Mouse (Mus musculus) embryonic facial prominence, embryonic 13.5 days (tissue): ENCODE measurements around the gene Slain1. TPM values are rescaled to one million over a fixed set of nuclear protein-coding genes. Genes with fewer than 3 reads are reported as not detected.
A peak's percentile ranks its signal among the peaks of the same experiment; 100 is the strongest.

ENCODE experiments used
- ATAC-seq: fragments of 200-750 bp; cut with Nextera tagmentation; 2 replicates; pipeline ENCODE4 v1.8.0; 2017; ENCODE audit warnings: low read depth; ENCODE audit not compliant: insufficient number of reproducible peaks, insufficient read depth, low FRiP score, low TSS enrichment
- H3K27ac ChIP-seq: fragments of 300-500 bp; sonication (generic); 2 replicates; pipeline ENCODE4 v1.5.1; 2015; ENCODE audit warnings: moderate library complexity, mild to moderate bottlenecking, inconsistent platforms
- H3K27me3 ChIP-seq: fragments of 300-500 bp; sonication (generic); 2 replicates; pipeline ENCODE4 v1.6.1; 2015; ENCODE audit warnings: mild to moderate bottlenecking, inconsistent platforms
- H3K36me3 ChIP-seq: fragments of 300-500 bp; sonication (generic); 2 replicates; pipeline ENCODE4 v1.6.1; 2015; ENCODE audit warnings: mild to moderate bottlenecking, inconsistent platforms
- H3K4me1 ChIP-seq: fragments of 300-500 bp; sonication (generic); 2 replicates; pipeline ENCODE4 v1.6.1; 2015; ENCODE audit warnings: inconsistent platforms
- H3K4me2 ChIP-seq: fragments of 300-500 bp; sonication (generic); 2 replicates; pipeline ENCODE4 v1.6.1; 2015; ENCODE audit warnings: moderate library complexity, mild to moderate bottlenecking, inconsistent platforms
- H3K4me3 ChIP-seq: fragments of 300-500 bp; sonication (generic); 2 replicates; pipeline ENCODE4 v1.5.1; 2015; ENCODE audit warnings: mild to moderate bottlenecking, inconsistent platforms
- H3K9ac ChIP-seq: fragments of 300-500 bp; sonication (generic); 2 replicates; pipeline ENCODE4 v1.6.1; 2015; ENCODE audit warnings: mild to moderate bottlenecking, inconsistent platforms
- H3K9me3 ChIP-seq: fragments of 300-500 bp; sonication (generic); 2 replicates; pipeline ENCODE4 v1.6.1; 2016; ENCODE audit warnings: inconsistent platforms
- WGBS: fragments of 180-500 bp; shearing (Covaris S2); methylation state at CpG from one replicate; pipeline ENCODE4 v1.1.7; 2015; ENCODE audit warnings: mixed read lengths; 5-methylcytosine and 5-hydroxymethylcytosine counted together
- polyA plus RNA-seq: library from polyadenylated mRNA; unstranded; fragments of >200 nt; fragmentation: Nextera tagmentation; extraction: Ambion mirVana; gene quantifications from 2 replicates; pipeline ENCODE4 v1.2.1, GENCODE M21; 2015

Gene Slain1
- polyA plus RNA-seq = 1.7 and 3.1 TPM in 2 replicates

GRCm38 (mm10) chr14:103649896-103650334 is at the start of gene Slain1:
Gene Slain1 (plus strand): TSS chr14:103650228.
- Histone ChIP-seq H3K27me3 (peaks cover 46% of the 10 kb centered on the region), H3K9me3 (no peaks in the 10 kb centered on the region), H3K4me3 (peak within 1 kb of the TSS; percentile 77), H3K9ac (peak within 1 kb of the TSS; percentile 73), H3K4me1 (0 out of 2 replicates have a peak, but pooled peaks cover 6% of the 10 kb centered on the region), H3K36me3 (no peaks in the 10 kb centered on the region), H3K27ac (peak within 1 kb of the TSS; percentile 62; the same call in 1 of the 2 replicates), H3K4me2 (peak within 1 kb of the TSS; percentile 99)
- ATAC-seq = peak; percentile 93
- 1% methylated on average over 32 of the region's 32 CpGs for WGBS

GRCm38 (mm10) chr14:103608063-103608462 is 42.0 kb upstream of the Slain1 start:
- no peak for ATAC-seq
- no peaks in the 10 kb centered on the region for H3K36me3 ChIP-seq
- H3K4me3 ChIP-seq = no peak overlapping the region
- no peaks in the 10 kb centered on the region for H3K27me3 ChIP-seq
- H3K4me1 ChIP-seq = no peaks in the 10 kb centered on the region
- no peak overlapping the region for H3K27ac ChIP-seq
- no peaks in the 10 kb centered on the region for H3K9me3 ChIP-seq
- H3K9ac ChIP-seq = no peak overlapping the region
- 74% methylated on average over 8 of the region's 8 CpGs for WGBS
- H3K4me2 ChIP-seq = no peak overlapping the region

- no peak for ATAC-seq
- Histone ChIP-seq H3K4me3 (no peak overlapping the region), H3K27ac (no peak overlapping the region), H3K4me2 (no peak overlapping the region), H3K36me3 (no peaks in the 10 kb centered on the region), H3K4me1 (no peaks in the 10 kb centered on the region), H3K9me3 (no peaks in the 10 kb centered on the region), H3K27me3 (no peaks in the 10 kb centered on the region), H3K9ac (no peak overlapping the region)
- WGBS = 84% methylated on average over 6 of the region's 6 CpGs
Observed at GRCm38 (mm10) chr14:103613573-103614271, 36.3 kb upstream of the Slain1 start.

GRCm38 (mm10) chr14:103614272-103614587 is 35.8 kb upstream of the Slain1 start:
- Histone ChIP-seq H3K4me2 (no peak overlapping the region), H3K27ac (no peak overlapping the region)
- WGBS = 88% methylated on average over 4 of the region's 4 CpGs

GRCm38 (mm10) chr14:103619756-103620155 is 30.3 kb upstream of the Slain1 start:
- no peak overlapping the region for H3K4me3 ChIP-seq
- no peaks in the 10 kb centered on the region for H3K9me3 ChIP-seq
- H3K27me3 ChIP-seq = no peaks in the 10 kb centered on the region
- ATAC-seq = no peak
- H3K4me1 ChIP-seq = no peaks in the 10 kb centered on the region
- no peak overlapping the region for H3K4me2 ChIP-seq
- no peak overlapping the region for H3K9ac ChIP-seq
- no peak overlapping the region for H3K27ac ChIP-seq
- H3K36me3 ChIP-seq = no peaks in the 10 kb centered on the region
- WGBS = 87% methylated on average over 4 of the region's 4 CpGs

More at GRCm38 (mm10) chr14:103614272-103614587, 35.8 kb upstream of the Slain1 start:
- no peaks in the 10 kb centered on the region for H3K36me3 ChIP-seq
- H3K9ac ChIP-seq = no peak overlapping the region
- H3K27me3 ChIP-seq = no peaks in the 10 kb centered on the region
- no peaks in the 10 kb centered on the region for H3K4me1 ChIP-seq
- H3K9me3 ChIP-seq = no peaks in the 10 kb centered on the region
- no peak for ATAC-seq
- no peak overlapping the region for H3K4me3 ChIP-seq

GRCm38 (mm10) chr14:103621207-103621606 is 28.8 kb upstream of the Slain1 start:
- H3K9ac ChIP-seq = no peak overlapping the region
- H3K9me3 ChIP-seq = no peaks in the 10 kb centered on the region
- H3K27me3 ChIP-seq = no peaks in the 10 kb centered on the region
- H3K27ac ChIP-seq = no peak overlapping the region
- no peaks in the 10 kb centered on the region for H3K4me1 ChIP-seq
- H3K4me3 ChIP-seq = no peak overlapping the region
- no peaks in the 10 kb centered on the region for H3K36me3 ChIP-seq
- 93% methylated on average over 2 of the region's 2 CpGs for WGBS
- ATAC-seq = no peak
- no peak overlapping the region for H3K4me2 ChIP-seq

- H3K4me1 ChIP-seq = no peaks in the 10 kb centered on the region
- no peak overlapping the region for H3K4me3 ChIP-seq
- no peaks in the 10 kb centered on the region for H3K27me3 ChIP-seq
- no peak overlapping the region for H3K27ac ChIP-seq
- H3K4me2 ChIP-seq = no peak overlapping the region
- no peaks in the 10 kb centered on the region for H3K36me3 ChIP-seq
- no peaks in the 10 kb centered on the region for H3K9me3 ChIP-seq
- no peak overlapping the region for H3K9ac ChIP-seq
- WGBS = 86% methylated on average over 6 of the region's 6 CpGs
- no peak for ATAC-seq
Observed at GRCm38 (mm10) chr14:103626100-103626499, 23.9 kb upstream of the Slain1 start.

GRCm38 (mm10) chr14:103629639-103630364 is 20.2 kb upstream of the Slain1 start:
- Histone ChIP-seq H3K9me3 (no peaks in the 10 kb centered on the region), H3K27me3 (no peaks in the 10 kb centered on the region), H3K27ac (no peak overlapping the region), H3K4me3 (no peak overlapping the region), H3K4me1 (no peaks in the 10 kb centered on the region), H3K9ac (no peak overlapping the region), H3K4me2 (no peak overlapping the region), H3K36me3 (no peaks in the 10 kb centered on the region)
- 59% methylated on average over 7 of the region's 7 CpGs for WGBS
- ATAC-seq = no peak

GRCm38 (mm10) chr14:103630545-103630944 is 19.5 kb upstream of the Slain1 start:
- no peak overlapping the region for H3K27ac ChIP-seq
- H3K4me1 ChIP-seq = no peaks in the 10 kb centered on the region
- ATAC-seq = no peak
- H3K27me3 ChIP-seq = no peaks in the 10 kb centered on the region
- 79% methylated on average over 8 of the region's 8 CpGs for WGBS
- H3K36me3 ChIP-seq = no peaks in the 10 kb centered on the region
- H3K4me2 ChIP-seq = no peak overlapping the region
- no peak overlapping the region for H3K4me3 ChIP-seq
- H3K9ac ChIP-seq = no peak overlapping the region
- no peaks in the 10 kb centered on the region for H3K9me3 ChIP-seq

GRCm38 (mm10) chr14:103643933-103644332 is 6.1 kb upstream of the Slain1 start:
- ATAC-seq = no peak
- WGBS = 84% methylated on average over 3 of the region's 3 CpGs
- H3K4me1 ChIP-seq = no peaks in the 10 kb centered on the region
- no peak overlapping the region for H3K9ac ChIP-seq
- H3K27me3 ChIP-seq = peaks cover 10% of the 10 kb centered on the region
- H3K4me3 ChIP-seq = no peak overlapping the region
- H3K4me2 ChIP-seq = no peak overlapping the region
- no peak overlapping the region for H3K27ac ChIP-seq
- H3K9me3 ChIP-seq = no peaks in the 10 kb centered on the region
- no peaks in the 10 kb centered on the region for H3K36me3 ChIP-seq

GRCm38 (mm10) chr14:103647981-103648380 is 2.0 kb upstream of the Slain1 start:
- no peak overlapping the region for H3K27ac ChIP-seq
- H3K36me3 ChIP-seq = no peaks in the 10 kb centered on the region
- peaks cover 46% of the 10 kb centered on the region for H3K27me3 ChIP-seq
- no peak overlapping the region for H3K4me2 ChIP-seq
- H3K4me1 ChIP-seq = 0 out of 2 replicates have a peak, but pooled peaks cover 6% of the 10 kb centered on the region
- no peak overlapping the region for H3K4me3 ChIP-seq
- H3K9ac ChIP-seq = no peak overlapping the region
- no peak for ATAC-seq
- no peaks in the 10 kb centered on the region for H3K9me3 ChIP-seq
- whole genome bisulfite sequencing = 65% methylated on average over 2 of the region's 2 CpGs
